Mouse (Mus musculus) testis, adult 2 months (tissue): Measurements from ENCODE around the gene Magi1.

Experiments used
- CTCF ChIP-seq: fragments of 200-500 bp; IDR thresholded peaks from 2 replicates; pipeline ENCODE4 v1.5.1; 2012; ENCODE audit warnings: low read depth, mild to moderate bottlenecking, inconsistent platforms, low read length, moderate library complexity; ENCODE audit not compliant: control insufficient read depth, insufficient read depth, insufficient replicate concordance
- POLR2A ChIP-seq: fragments of 200-500 bp; IDR thresholded peaks from 2 replicates; pipeline ENCODE4 v1.6.1; 2012; ENCODE audit warnings: low read depth, mild to moderate bottlenecking, inconsistent platforms, low read length, moderate library complexity; ENCODE audit not compliant: control insufficient read depth

DNA sequence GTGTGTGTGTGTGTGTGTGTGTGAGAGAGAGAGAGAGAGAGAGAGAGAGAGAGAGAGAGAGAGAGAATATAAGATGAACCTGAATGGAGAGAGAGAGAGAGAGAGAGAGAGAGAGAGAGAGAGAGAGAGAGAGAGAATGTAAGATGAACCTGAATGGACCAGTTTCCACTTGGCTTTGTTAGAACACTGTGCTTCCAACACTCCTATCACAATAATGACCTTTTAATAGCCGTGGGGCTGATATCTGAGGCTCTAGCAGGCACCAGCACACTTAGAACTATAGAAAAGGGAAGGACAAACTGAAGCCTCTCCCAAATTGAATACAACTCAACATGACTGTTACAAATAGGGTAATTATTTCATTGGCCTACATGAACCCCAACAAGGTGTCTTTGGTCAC, 321.9 kb downstream of the Magi1 start:
- TF ChIP-seq POLR2A (no peak), CTCF (no peak)
